Mouse (Mus musculus) E14TG2a.4 (cell line): ENCODE data around the gene Pias4.

Source experiments
- CTCF ChIP-seq: conservative IDR thresholded peaks from 2 replicates; pipeline ENCODE4 v1.5.1; 2014; ENCODE audit warnings: low read length
- NANOG ChIP-seq: IDR thresholded peaks from 2 replicates; pipeline ENCODE4 v1.6.1; 2014; ENCODE audit warnings: borderline replicate concordance, low read length, mixed read lengths
- POU5F1 ChIP-seq: IDR thresholded peaks from 2 replicates; pipeline ENCODE4 v1.6.1; 2014; ENCODE audit warnings: low read length, borderline replicate concordance

GRCm38 (mm10) chr10:81142551-81142981, 25.2 kb downstream of the Pias4 start:
- TF ChIP-seq CTCF (no peak), NANOG (no peak), POU5F1 (no peak)
